Mouse (Mus musculus) cerebellum, adult 2 months (tissue): ENCODE data around the gene Cpped1.

Source experiments
- CTCF ChIP-seq: fragments of 200-500 bp; IDR thresholded peaks from 2 replicates; pipeline ENCODE4 v1.5.1; 2011; ENCODE audit warnings: low read depth, mild to moderate bottlenecking, control low read depth, low read length, moderate library complexity, borderline replicate concordance; ENCODE audit not compliant: insufficient read depth
- POLR2A ChIP-seq: fragments of 200-500 bp; IDR thresholded peaks from 2 replicates; pipeline ENCODE4 v1.6.1; 2011; ENCODE audit warnings: low read length, control low read depth, borderline replicate concordance; ENCODE audit not compliant: insufficient read depth

- no peak for TF ChIP-seq POLR2A
- no peak for TF ChIP-seq CTCF
These were observed 28.8 kb downstream of the Cpped1 start for GRCm38 (mm10) chr16:11880461-11880860.
